In genomic region chr10:40638823-40639819, GRCm38 (mm10) we compare ENCODE assay signal across 7 mouse cellular contexts. TPM values are rescaled to one million over a fixed set of nuclear protein-coding genes. Genes with fewer than 3 reads are reported as not detected.
DNase-seq lines count a peak whose midpoint lies in the region; ATAC-seq lines count a peak whose summit lies in the region.

No protein-coding gene starts in this region.

- WGBS in neural tube, embryonic 12.5 days, result 53% methylated on average over 26 of the region's 26 CpGs
- 47% methylated on average over 26 of the region's 26 CpGs for WGBS in hindbrain, embryonic 10.5 days

- no peaks in the 10 kb centered on the region for H3K27me3 ChIP-seq in neural tube, embryonic 12.5 days (replicated peaks)
- H3K27me3 ChIP-seq in hindbrain, embryonic 10.5 days (ENCODE audit: insufficient read depth, poor library complexity, severe bottlenecking), result peaks cover 9% of the 10 kb centered on the region

- DNase-seq in neural tube, embryonic 10.5 days (ENCODE audit: extremely low spot score, low spot score), result no peak
- peak; percentile 57 for DNase-seq in cerebellum, adult 9-10 months
- DNase-seq in hindbrain, embryonic 10.5 days (ENCODE audit: low spot score), result peak; percentile 34
- peak; percentile 61 for DNase-seq in retina, embryonic 14.5 days (ENCODE audit: low spot score)
- DNase-seq in gastrocnemius, postnatal 10 days, result no peak
- DNase-seq in kidney, adult 18-20 months, result no peak

- H3K4me2 ChIP-seq in neural tube, embryonic 12.5 days (replicated peaks), result no peak overlapping the region

- 0 out of 2 replicates have a peak overlapping the region, but pooled peaks have one; percentile 5 for H3K9ac ChIP-seq in neural tube, embryonic 12.5 days

- H3K4me1 ChIP-seq in neural tube, embryonic 12.5 days, result peaks cover 16% of the 10 kb centered on the region
- H3K4me1 ChIP-seq in hindbrain, embryonic 10.5 days (replicated peaks), result peaks cover 24% of the 10 kb centered on the region

- H3K9me3 ChIP-seq in neural tube, embryonic 12.5 days, result no peaks in the 10 kb centered on the region
- H3K9me3 ChIP-seq in hindbrain, embryonic 10.5 days, result no peaks in the 10 kb centered on the region

- H3K27ac ChIP-seq in neural tube, embryonic 12.5 days, result no peak overlapping the region
- H3K27ac ChIP-seq in hindbrain, embryonic 10.5 days, result peak overlapping the region; percentile 75

- H3K36me3 ChIP-seq in neural tube, embryonic 12.5 days, result no peaks in the 10 kb centered on the region
- H3K36me3 ChIP-seq in hindbrain, embryonic 10.5 days, result no peaks in the 10 kb centered on the region

- ATAC-seq in neural tube, embryonic 12.5 days (ENCODE audit: low FRiP score, low read depth), result peak; percentile 78

- no peak overlapping the region for H3K4me3 ChIP-seq in neural tube, embryonic 12.5 days
- H3K4me3 ChIP-seq in hindbrain, embryonic 10.5 days, result no peak overlapping the region; the same call in 1 of the 2 replicates

RNA-seq across cellular contexts. Expression of gene Ddo, which starts 9.3 kb away (rescaled TPM):
- 0.15 and 0.32 TPM in 2 replicates for polyA plus RNA-seq in neural tube, embryonic 12.5 days (2016; fragmentation: Nextera tagmentation; extraction: Ambion mirVana)
- polyA plus RNA-seq in hindbrain, embryonic 10.5 days (2016; fragmentation: Nextera tagmentation; extraction: Ambion mirVana), result 0.19 and 1.4 TPM in 2 replicates
- 10 to 100 TPM; 22.3 to 25.7 TPM for total RNA-seq in gastrocnemius, postnatal 10 days (2021)

RNA-seq across cellular contexts. Expression of gene Mettl24, which starts 44.0 kb away (rescaled TPM):
- polyA plus RNA-seq in neural tube, embryonic 12.5 days (2016; fragmentation: Nextera tagmentation; extraction: Ambion mirVana), result 0.98 and 1.1 TPM in 2 replicates
- polyA plus RNA-seq in hindbrain, embryonic 10.5 days (2016; fragmentation: Nextera tagmentation; extraction: Ambion mirVana), result 1.2 and 1.4 TPM in 2 replicates
- 1 to 10 TPM; 1.1 to 2.2 TPM for total RNA-seq in gastrocnemius, postnatal 10 days (2021)

Comparison
In these comparisons a context has a peak if more than half of its experiments do, and no peak if none do; other contexts are left out.
1. DNase-seq: peak in cerebellum, adult 9-10 months (single experiment), hindbrain, embryonic 10.5 days (single experiment) and retina, embryonic 14.5 days (single experiment); none in neural tube, embryonic 10.5 days (single experiment), gastrocnemius, postnatal 10 days (single experiment) and kidney, adult 18-20 months (single experiment).